Mouse (Mus musculus) small intestine, adult 2 months (tissue): Measurements from ENCODE around the gene Itfg1.

ENCODE experiments used
- CTCF ChIP-seq: fragments of 200-500 bp; IDR thresholded peaks from 2 replicates; pipeline ENCODE4 v1.5.1; 2012; ENCODE audit warnings: low read depth, mild to moderate bottlenecking, control low read depth, inconsistent platforms, low read length, moderate library complexity, mixed read lengths; ENCODE audit not compliant: insufficient replicate concordance, insufficient read length; ENCODE audit errors: extremely low read depth
- POLR2A ChIP-seq: fragments of 200-500 bp; IDR thresholded peaks from 2 replicates; pipeline ENCODE4 v1.6.1; 2012; ENCODE audit warnings: low read depth, mild to moderate bottlenecking, control low read depth, inconsistent platforms, low read length, moderate library complexity

GRCm38 (mm10) chr8:85700101-85700750 is 140.5 kb downstream of the Itfg1 start:
- TF ChIP-seq CTCF (peak; percentile 67), POLR2A (no peak)
